Mouse (Mus musculus) cerebellum, adult (tissue): Measurements from ENCODE around the gene Med23.

ENCODE experiments used
- ATAC-seq: cut with Nextera tagmentation; 2 replicates; pipeline ENCODE4 v1.9.2; 2017; ENCODE audit warnings: mild to moderate bottlenecking, moderate library complexity, mixed read lengths; ENCODE audit not compliant: insufficient number of reproducible peaks, low FRiP score, low TSS enrichment

Gene Med23

DNA sequence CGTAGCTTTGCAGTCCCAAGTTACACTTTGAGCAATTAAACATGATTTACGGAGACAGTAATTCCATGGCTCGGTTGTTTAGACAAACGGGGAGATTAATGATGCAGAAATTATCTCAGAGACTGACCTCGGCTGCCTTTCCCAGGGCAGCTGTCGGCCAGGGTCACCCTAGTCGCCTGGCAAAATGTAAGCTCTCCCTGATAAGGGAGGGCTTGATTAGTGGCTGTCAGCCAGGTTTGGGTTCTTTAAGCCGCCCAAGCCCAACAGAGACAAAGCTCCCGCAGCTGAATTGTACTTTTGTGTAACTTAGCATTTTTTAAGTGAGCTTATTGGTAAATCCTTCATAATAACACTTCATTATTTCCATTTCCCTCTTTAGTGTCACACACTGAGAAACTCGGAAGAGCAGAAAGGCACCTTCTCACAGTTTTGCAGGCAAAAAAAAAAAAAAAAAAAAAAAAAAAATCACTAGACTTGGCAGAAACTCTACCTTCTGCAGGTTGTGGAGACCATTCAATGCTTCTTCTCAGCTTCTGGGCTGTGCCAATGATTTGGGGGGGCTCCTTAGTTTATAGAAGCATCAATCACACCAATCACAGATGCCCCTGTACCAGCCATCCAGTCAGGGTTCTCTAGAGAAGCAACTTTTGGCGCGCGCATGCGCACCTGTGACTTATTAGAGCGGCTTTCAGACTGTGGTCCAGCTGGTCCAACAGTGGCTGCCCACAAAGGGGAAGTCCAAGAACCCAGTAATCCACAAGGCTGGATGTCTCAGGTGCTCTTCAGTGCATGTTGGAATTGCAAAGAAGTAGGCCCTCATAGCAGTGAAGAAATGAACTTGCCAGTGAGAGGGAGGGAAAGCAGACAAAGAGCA is 89.5 kb downstream of the Med23 start:
- ATAC-seq, result no peak

DNA sequence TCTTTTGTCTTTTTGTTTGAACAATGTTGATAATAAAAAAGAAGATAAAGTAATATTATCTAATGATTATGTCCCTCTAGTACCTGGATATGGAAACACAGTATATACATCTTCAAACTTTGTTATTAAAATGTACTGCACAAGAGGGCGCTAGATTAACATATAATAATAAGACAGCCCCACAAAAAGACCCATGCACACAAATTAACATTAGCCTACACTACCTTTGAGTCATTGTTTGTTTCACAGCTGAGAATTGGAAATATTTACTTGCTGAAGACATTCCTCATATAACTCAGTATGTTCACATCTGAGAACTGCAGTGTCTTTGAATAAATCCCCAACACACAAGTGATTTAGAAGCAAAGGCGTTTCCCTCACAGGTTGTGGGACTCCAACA is 91.3 kb downstream of the Med23 start:
- ATAC-seq, result no peak

- ATAC-seq, result no peak
These were observed 92.1 kb downstream of the Med23 start for GRCm38 (mm10) chr10:24961889-24962288.
